Mouse (Mus musculus) heart, postnatal 0 days (tissue): Measurements from ENCODE around the gene Arhgap27. TPM values are rescaled to one million over a fixed set of nuclear protein-coding genes. Genes with fewer than 3 reads are reported as not detected.

Source experiments
- ATAC-seq: fragments of 200-750 bp; cut with Nextera tagmentation; 2 replicates; pipeline ENCODE4 v1.8.0; 2017; ENCODE audit warnings: low read depth, moderate number of reproducible peaks, moderate library complexity; ENCODE audit not compliant: insufficient read depth
- DNase-seq: peaks from one replicate; pipeline ENCODE4 v3.0.0-alpha.2; 2016; ENCODE audit warnings: low spot score
- H3K27ac ChIP-seq: fragments of 300-500 bp; sonication (generic); 2 replicates; pipeline ENCODE4 v1.5.1; 2014; ENCODE audit warnings: low read depth, mild to moderate bottlenecking
- H3K27me3 ChIP-seq: fragments of 300-500 bp; sonication (generic); 2 replicates; pipeline ENCODE4 v1.6.1; 2014; ENCODE audit warnings: low read length, mixed read lengths; ENCODE audit not compliant: control insufficient read depth, insufficient read depth
- H3K36me3 ChIP-seq: fragments of 300-500 bp; sonication (generic); replicated peaks from 2 replicates; pipeline ENCODE4 v1.6.1; 2014; ENCODE audit warnings: low read length, mixed read lengths; ENCODE audit not compliant: control insufficient read depth, insufficient read depth
- H3K4me1 ChIP-seq: fragments of 300-500 bp; sonication (generic); 2 replicates; pipeline ENCODE4 v1.6.1; 2014; ENCODE audit warnings: antibody characterized with exemption; ENCODE audit not compliant: control insufficient read depth, insufficient read depth
- H3K4me2 ChIP-seq: fragments of 300-500 bp; sonication (generic); 2 replicates; pipeline ENCODE4 v1.6.1; 2014; ENCODE audit warnings: low read depth, mild to moderate bottlenecking, low read length, moderate library complexity
- H3K4me3 ChIP-seq: fragments of 300-500 bp; sonication (generic); 2 replicates; pipeline ENCODE4 v1.5.1; 2014; ENCODE audit warnings: low read depth, low read length
- H3K9ac ChIP-seq: fragments of 300-500 bp; sonication (generic); replicated peaks from 2 replicates; pipeline ENCODE4 v1.6.1; 2014; ENCODE audit warnings: low read depth, low read length, mixed read lengths
- H3K9me3 ChIP-seq: fragments of 300-500 bp; sonication (generic); replicated peaks from 2 replicates; pipeline ENCODE4 v1.6.1; 2016; ENCODE audit warnings: low read length; ENCODE audit not compliant: control insufficient read depth
- CTCF ChIP-seq: IDR thresholded peaks from 2 replicates; pipeline ENCODE4 v1.5.1; 2016; ENCODE audit warnings: antibody characterized with exemption, control low read depth, low read depth
- EP300 ChIP-seq: IDR thresholded peaks from 2 replicates; pipeline ENCODE4 v1.6.1; 2016; ENCODE audit warnings: antibody characterized with exemption, low read depth
- WGBS: fragments of 180-500 bp; shearing (Covaris S2); extraction: QIAGEN DNeasy Blood & Tissue Kit; methylation state at CpG from one replicate; pipeline ENCODE4 v1.1.7; 2014; 5-methylcytosine and 5-hydroxymethylcytosine counted together
- polyA plus RNA-seq: library from polyadenylated mRNA; unstranded; fragments of >200 nt; fragmentation: Nextera tagmentation; extraction: Ambion mirVana; gene quantifications from 2 replicates; pipeline ENCODE4 v1.2.1, GENCODE M21; 2015
- total RNA-seq: library from RNA; depleted of rRNA; stranded (reverse); fragments of >200 nt; gene quantifications from 2 replicates; pipeline ENCODE4 v1.2.3, GENCODE M21; 2014; ENCODE audit warnings: low replicate concordance

Gene Arhgap27
- total and polyA plus RNA-seq, 2 experiments from 2014 or later: 6.5 to 9.7 TPM

DNA sequence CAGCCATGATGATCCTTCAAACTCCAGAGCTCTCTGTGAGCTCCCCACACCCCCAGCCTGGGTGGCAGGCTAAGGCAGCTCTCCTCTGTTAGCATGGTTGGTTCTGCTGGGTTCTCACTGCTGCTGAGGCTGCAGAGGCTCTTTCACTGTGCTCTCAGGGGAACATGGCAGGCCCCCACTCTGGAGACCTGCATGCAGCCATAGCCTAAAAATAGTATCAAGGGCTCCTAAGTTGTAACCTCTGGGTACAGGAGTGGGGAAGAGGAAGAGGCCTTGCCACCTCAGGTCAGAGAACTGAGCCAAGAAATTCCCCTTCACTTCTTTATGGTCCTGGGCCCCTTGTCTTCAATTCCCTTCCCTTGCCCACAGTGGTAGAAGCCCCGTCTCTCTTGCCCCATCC is 19.6 kb downstream of the Arhgap27 start:
- H3K9me3 ChIP-seq: no peaks in the 10 kb centered on the region
- H3K4me2 ChIP-seq: no peak overlapping the region
- ATAC-seq (no peak), DNase-seq (no peak)
- H3K27ac ChIP-seq: no peak overlapping the region
- 78% methylated on average over 1 of the region's 1 CpGs for WGBS
- H3K36me3 ChIP-seq: no peaks in the 10 kb centered on the region
- H3K9ac ChIP-seq: no peak overlapping the region
- no peaks in the 10 kb centered on the region for H3K27me3 ChIP-seq
- TF ChIP-seq CTCF (no peak), EP300 (no peak)
- peaks cover 7% of the 10 kb centered on the region; the same call in 1 of the 2 replicates for H3K4me1 ChIP-seq
- H3K4me3 ChIP-seq: no peak overlapping the region

DNA sequence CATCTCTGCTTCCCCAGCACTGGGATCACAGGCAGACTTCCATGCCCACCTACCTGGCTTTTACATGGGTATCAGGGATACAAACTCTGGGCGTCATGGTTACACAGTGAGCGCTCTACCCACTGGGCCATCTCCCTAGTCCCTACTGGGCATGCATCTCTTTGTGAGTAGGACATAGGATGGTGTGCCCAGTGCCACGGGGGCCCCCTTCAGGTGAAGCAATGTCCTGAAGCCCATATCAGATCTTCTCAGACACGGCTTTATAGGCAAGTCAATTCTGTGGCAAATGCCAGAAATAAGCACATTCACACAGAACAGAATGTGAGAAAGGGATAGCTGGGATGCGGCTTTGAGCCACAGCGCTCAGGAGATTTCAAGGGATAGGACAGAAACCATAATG is 20.4 kb downstream of the Arhgap27 start:
- H3K4me1 ChIP-seq: peaks cover 7% of the 10 kb centered on the region; the same call in 1 of the 2 replicates
- DNase-seq (no peak), ATAC-seq (no peak)
- H3K9me3 ChIP-seq: no peaks in the 10 kb centered on the region
- H3K27me3 ChIP-seq: no peaks in the 10 kb centered on the region
- WGBS: 83% methylated on average over 6 of the region's 6 CpGs
- H3K9ac ChIP-seq: no peak overlapping the region
- H3K4me3 ChIP-seq: no peak overlapping the region
- H3K36me3 ChIP-seq: no peaks in the 10 kb centered on the region
- TF ChIP-seq CTCF: no peak
- TF ChIP-seq EP300: no peak
- H3K27ac ChIP-seq: no peak overlapping the region
- no peak overlapping the region for H3K4me2 ChIP-seq

DNA sequence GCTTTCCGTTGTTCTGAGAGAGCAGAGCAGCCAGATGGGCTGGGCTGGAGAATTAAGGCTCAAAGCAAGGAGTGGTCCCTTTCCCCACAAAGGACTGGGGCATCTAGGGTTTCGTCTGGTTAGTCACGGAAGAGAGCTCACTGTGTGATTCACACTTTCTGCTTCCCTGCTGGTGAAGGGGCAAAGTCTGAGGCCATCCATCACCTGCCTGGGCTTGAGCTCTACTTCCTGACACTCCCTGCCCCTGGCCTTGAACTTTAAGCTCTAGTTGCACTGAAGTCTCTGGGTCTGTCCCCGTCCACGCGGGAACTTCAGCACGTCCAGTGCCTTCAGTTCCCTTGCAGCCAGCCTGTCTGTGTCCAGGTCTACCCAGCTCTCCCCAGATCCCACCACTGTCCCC is 22.8 kb downstream of the Arhgap27 start:
- no peak for DNase-seq
- Histone ChIP-seq H3K4me3 (no peak overlapping the region), H3K4me2 (no peak overlapping the region), H3K9ac (no peak overlapping the region), H3K4me1 (no peaks in the 10 kb centered on the region), H3K9me3 (no peaks in the 10 kb centered on the region), H3K27me3 (no peaks in the 10 kb centered on the region), H3K36me3 (no peaks in the 10 kb centered on the region), H3K27ac (no peak overlapping the region)
- no peak for TF ChIP-seq CTCF
- no peak for TF ChIP-seq EP300
- ATAC-seq: no peak
- WGBS: 53% methylated on average over 7 of the region's 7 CpGs

DNA sequence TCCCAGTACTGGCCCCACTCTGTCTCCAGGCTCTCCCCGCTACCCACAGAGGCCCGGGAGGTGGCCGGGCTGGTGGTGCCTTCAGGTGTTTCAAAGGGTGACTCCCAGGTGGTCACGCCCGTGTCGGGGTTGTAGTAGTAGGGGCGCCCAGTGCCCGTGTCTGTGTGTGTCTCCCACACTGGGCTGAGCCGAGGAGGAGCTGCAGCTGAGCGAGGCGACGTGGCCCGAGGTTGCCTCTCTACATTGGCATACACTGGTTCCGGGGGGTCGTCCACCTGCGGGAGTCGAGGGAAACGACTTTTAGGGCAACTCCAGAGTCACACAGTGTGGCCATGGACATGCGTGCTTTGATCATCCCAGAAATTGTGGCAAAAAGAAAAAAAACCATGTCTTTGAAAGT is 23.4 kb downstream of the Arhgap27 start:
- Histone ChIP-seq H3K27me3 (no peaks in the 10 kb centered on the region), H3K9ac (no peak overlapping the region), H3K4me3 (no peak overlapping the region), H3K4me2 (0 out of 2 replicates have a peak overlapping the region, but pooled peaks have one; percentile 14), H3K4me1 (no peaks in the 10 kb centered on the region), H3K9me3 (no peaks in the 10 kb centered on the region), H3K27ac (no peak overlapping the region), H3K36me3 (no peaks in the 10 kb centered on the region)
- 70% methylated on average over 19 of the region's 19 CpGs for WGBS
- no peak for DNase-seq
- no peak for TF ChIP-seq CTCF
- no peak for TF ChIP-seq EP300
- ATAC-seq: no peak

DNA sequence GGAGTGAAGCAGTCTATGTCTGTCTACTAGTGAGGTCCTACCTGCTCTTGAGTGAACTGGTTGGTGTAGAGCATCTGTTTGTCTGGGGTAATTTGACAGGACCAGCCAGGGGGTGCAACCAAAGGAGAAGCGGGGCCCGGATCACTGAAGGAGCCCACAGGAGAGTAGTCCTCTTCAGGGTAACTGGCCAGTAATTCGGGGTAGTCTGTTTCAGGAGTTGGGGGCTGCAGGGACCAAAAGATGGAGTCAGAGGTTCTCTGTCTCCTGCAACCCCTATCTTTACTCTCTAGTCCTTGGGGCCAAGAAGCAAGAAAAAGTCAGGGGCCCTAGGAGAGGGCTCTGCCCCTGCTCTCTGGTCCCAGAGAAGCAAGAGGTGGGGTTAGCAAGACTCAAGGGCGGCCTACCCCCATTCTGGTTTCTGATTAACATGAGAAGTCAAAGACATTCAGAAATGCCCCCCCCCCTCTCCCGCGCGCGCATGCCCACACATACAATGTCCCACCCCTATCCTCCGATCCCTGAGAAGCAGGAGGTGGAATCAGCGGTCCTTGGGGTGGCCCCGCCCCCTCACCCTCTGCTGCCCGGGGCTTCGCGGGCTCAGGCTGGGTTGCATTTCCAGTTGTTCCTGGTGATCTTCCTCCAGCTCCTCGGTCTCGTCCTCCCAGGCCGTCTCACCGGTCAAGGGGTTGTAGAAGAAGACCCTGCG is 23.9 kb downstream of the Arhgap27 start:
- Histone ChIP-seq H3K9ac (no peak overlapping the region), H3K9me3 (no peaks in the 10 kb centered on the region), H3K36me3 (no peaks in the 10 kb centered on the region), H3K4me2 (0 out of 2 replicates have a peak overlapping the region, but pooled peaks have one; percentile 14), H3K27ac (no peak overlapping the region), H3K4me1 (no peaks in the 10 kb centered on the region), H3K4me3 (no peak overlapping the region), H3K27me3 (no peaks in the 10 kb centered on the region)
- ATAC-seq: no peak
- no peak for DNase-seq
- WGBS: 44% methylated on average over 15 of the region's 19 CpGs
- TF ChIP-seq CTCF (no peak), EP300 (no peak)

DNA sequence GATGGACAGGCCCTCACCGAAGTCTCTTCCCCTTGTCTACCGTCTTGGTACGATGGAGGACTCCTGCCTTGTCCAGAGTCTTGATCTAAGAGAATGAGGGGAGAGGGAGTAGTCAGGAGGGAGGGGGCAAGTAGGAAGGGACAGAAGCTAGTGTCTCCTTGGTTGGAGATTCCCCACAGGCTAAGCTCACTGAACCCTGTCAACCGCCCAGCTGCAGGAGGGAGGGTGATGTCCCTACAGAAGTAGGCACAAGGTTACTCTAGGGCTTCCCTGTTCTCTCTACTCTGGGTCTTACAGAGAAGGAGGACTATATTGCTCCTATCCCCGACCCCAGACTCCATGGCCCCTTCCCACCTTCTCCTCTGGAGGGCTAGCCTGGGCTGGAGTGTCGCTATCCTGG is 24.8 kb downstream of the Arhgap27 start:
- no peak overlapping the region for H3K4me2 ChIP-seq
- H3K9ac ChIP-seq: no peak overlapping the region
- no peaks in the 10 kb centered on the region for H3K36me3 ChIP-seq
- DNase-seq (no peak), ATAC-seq (no peak)
- no peak overlapping the region for H3K4me3 ChIP-seq
- H3K4me1 ChIP-seq: no peaks in the 10 kb centered on the region
- WGBS: 86% methylated on average over 6 of the region's 6 CpGs
- TF ChIP-seq EP300 (no peak), CTCF (no peak)
- no peak overlapping the region for H3K27ac ChIP-seq
- no peaks in the 10 kb centered on the region for H3K9me3 ChIP-seq
- H3K27me3 ChIP-seq: peaks cover 6% of the 10 kb centered on the region; the same call in 1 of the 2 replicates
